Mouse (Mus musculus) olfactory bulb, adult 2 months (tissue): Measurements from ENCODE around the gene Mog. TPM values are rescaled to one million over a fixed set of nuclear protein-coding genes. Genes with fewer than 3 reads are reported as not detected.
"Not testable (repeated sequence)": the region's sequence is repeated elsewhere in the genome, so short reads cannot be mapped to it uniquely, and the experiment has no call there.

ENCODE experiments used
- H3K27ac ChIP-seq: fragments of 200-500 bp; 2 replicates; pipeline ENCODE4 v1.5.1; 2012; ENCODE audit warnings: low read depth, low read length; ENCODE audit not compliant: insufficient read depth
- H3K4me1 ChIP-seq: fragments of 200-500 bp; 2 replicates; pipeline ENCODE4 v1.6.1; 2012; ENCODE audit warnings: low read length; ENCODE audit not compliant: control insufficient read depth, insufficient read depth
- H3K4me3 ChIP-seq: fragments of 200-500 bp; 2 replicates; pipeline ENCODE4 v1.5.1; 2012; ENCODE audit warnings: mild to moderate bottlenecking, low read depth, low read length, moderate library complexity; ENCODE audit not compliant: insufficient read depth
- CTCF ChIP-seq: fragments of 200-500 bp; IDR thresholded peaks from 2 replicates; pipeline ENCODE4 v1.5.1; 2012; ENCODE audit warnings: low read depth, mild to moderate bottlenecking, low read length, moderate library complexity; ENCODE audit not compliant: insufficient read depth
- POLR2A ChIP-seq: fragments of 200-500 bp; IDR thresholded peaks from 2 replicates; pipeline ENCODE4 v1.6.1; 2012; ENCODE audit warnings: mild to moderate bottlenecking, low read depth, low read length, moderate library complexity; ENCODE audit not compliant: insufficient read depth
- WGBS: fragments of 180-500 bp; shearing (Covaris S2); methylation state at CpG from one replicate; pipeline ENCODE4 v1.1.7; 2018; 5-methylcytosine and 5-hydroxymethylcytosine counted together
- polyA plus RNA-seq: library from polyadenylated mRNA; stranded (reverse); fragments of >200 nt; gene quantifications from 2 replicates; pipeline ENCODE4 v1.2.4, GENCODE M21; 2012; ENCODE audit warnings: low replicate concordance; ENCODE audit not compliant: missing spikeins, insufficient read depth, insufficient read length

The Mog gene
- polyA plus RNA-seq, 1 experiment = not detected

- WGBS = 60% methylated on average over 2 of the region's 2 CpGs
- TF ChIP-seq POLR2A (no peak), CTCF (no peak)
- no peak overlapping the region for H3K4me3 ChIP-seq
Observed at GRCm38 (mm10) chr17:37026425-37026824, 3.2 kb upstream of the Mog start.

DNA sequence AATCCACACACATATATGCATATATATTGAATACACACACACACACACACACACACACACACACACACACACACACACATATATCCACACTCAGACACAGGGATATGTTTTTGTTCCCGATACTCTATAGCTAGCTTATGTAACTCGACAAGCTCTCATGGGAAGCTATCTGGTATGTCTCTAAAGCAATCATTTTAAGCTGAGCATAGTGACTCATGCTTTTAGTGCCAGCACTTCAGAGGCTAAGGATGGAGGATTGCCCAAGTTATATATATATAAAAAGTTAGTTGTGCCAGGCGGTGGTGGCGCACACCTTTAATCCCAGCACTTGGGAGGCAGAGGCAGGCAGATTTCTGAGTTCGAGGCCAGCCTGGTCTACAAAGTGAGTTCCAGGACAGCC lies 4.0 kb downstream of the Mog start:
- not testable (repeated sequence) for H3K27ac ChIP-seq, H3K4me1 ChIP-seq, H3K4me3 ChIP-seq
- WGBS = 78% methylated on average over 5 of the region's 5 CpGs

More at GRCm38 (mm10) chr17:37026425-37026824, 3.2 kb upstream of the Mog start:
- H3K4me1 ChIP-seq = peaks cover 5% of the 10 kb centered on the region; the same call in 1 of the 2 replicates
- no peak overlapping the region for H3K27ac ChIP-seq

DNA sequence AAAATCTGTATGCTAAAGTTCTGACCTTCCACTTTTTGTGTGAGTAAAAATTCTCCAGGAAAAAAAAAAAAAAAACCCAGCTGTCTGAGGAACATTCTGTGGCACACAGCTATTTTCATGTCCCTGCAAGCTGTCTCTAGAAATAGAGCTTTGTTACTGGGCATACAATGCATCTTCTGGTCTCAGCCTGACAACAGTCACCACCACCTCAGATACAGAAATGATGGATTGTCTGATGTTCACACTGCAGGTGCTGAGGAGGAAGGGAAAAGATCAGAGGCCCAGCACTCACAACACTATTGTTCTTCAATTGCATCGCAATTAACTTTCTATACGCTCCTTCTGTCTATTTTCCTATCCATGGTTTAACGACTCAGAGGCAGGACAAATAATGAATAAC lies 4.9 kb downstream of the Mog start:
- Histone ChIP-seq H3K27ac (no peak overlapping the region), H3K4me3 (no peak overlapping the region), H3K4me1 (no peaks in the 10 kb centered on the region; the same call in 1 of the 2 replicates)
- no peak for TF ChIP-seq POLR2A
- no peak for TF ChIP-seq CTCF
- WGBS = 32% methylated on average over 3 of the region's 3 CpGs

DNA sequence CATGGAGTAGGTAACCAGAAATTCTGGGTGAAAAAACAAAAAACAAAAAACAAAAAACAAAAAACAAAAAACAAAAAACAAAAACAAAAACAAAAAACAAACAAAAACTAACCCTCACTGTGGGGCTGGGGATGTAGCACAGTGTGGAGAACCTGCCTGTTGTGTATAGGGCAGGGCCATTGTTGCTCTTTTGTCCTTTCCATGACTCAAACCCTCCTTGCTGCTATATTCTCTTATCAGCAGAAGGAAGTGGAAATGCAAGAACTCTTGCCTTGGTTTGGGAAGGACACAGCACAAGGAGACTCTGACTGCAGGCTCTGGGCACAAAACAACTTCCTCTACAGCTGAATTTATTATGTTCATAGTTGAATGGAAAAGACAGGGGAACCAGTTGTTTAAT lies 6.9 kb downstream of the Mog start:
- no peaks in the 10 kb centered on the region for H3K4me1 ChIP-seq
- TF ChIP-seq POLR2A (no peak), CTCF (no peak)
- no peak overlapping the region for H3K27ac ChIP-seq
- no peak overlapping the region for H3K4me3 ChIP-seq

- TF ChIP-seq POLR2A (no peak), CTCF (no peak)
- 81% methylated on average over 5 of the region's 5 CpGs for WGBS
- H3K4me3 ChIP-seq = no peak overlapping the region
- no peak overlapping the region for H3K27ac ChIP-seq
- no peaks in the 10 kb centered on the region for H3K4me1 ChIP-seq
Observed at GRCm38 (mm10) chr17:37012141-37012540, 11.1 kb downstream of the Mog start.

GRCm38 (mm10) chr17:37011719-37012118 lies 11.5 kb downstream of the Mog start:
- Histone ChIP-seq H3K27ac (no peak overlapping the region), H3K4me1 (no peaks in the 10 kb centered on the region), H3K4me3 (no peak overlapping the region)
- TF ChIP-seq POLR2A (no peak), CTCF (no peak)
- WGBS = 67% methylated on average over 3 of the region's 3 CpGs

- no peak overlapping the region for H3K27ac ChIP-seq
- 92% methylated on average over 17 of the region's 17 CpGs for WGBS
- H3K4me3 ChIP-seq = no peak overlapping the region
- no peak for TF ChIP-seq CTCF
- no peak for TF ChIP-seq POLR2A
- no peaks in the 10 kb centered on the region for H3K4me1 ChIP-seq
Observed at GRCm38 (mm10) chr17:37009460-37010042, 13.6 kb downstream of the Mog start.

GRCm38 (mm10) chr17:37008161-37008560 lies 15.0 kb downstream of the Mog start:
- no peaks in the 10 kb centered on the region for H3K4me1 ChIP-seq
- no peak overlapping the region for H3K4me3 ChIP-seq
- no peak for TF ChIP-seq POLR2A
- no peak for TF ChIP-seq CTCF
- no peak overlapping the region for H3K27ac ChIP-seq
- 93% methylated on average over 6 of the region's 6 CpGs for WGBS

GRCm38 (mm10) chr17:37003366-37003765 lies 19.8 kb downstream of the Mog start:
- no peak for TF ChIP-seq POLR2A
- TF ChIP-seq CTCF = no peak
- WGBS = 28% methylated on average over 4 of the region's 4 CpGs
- Histone ChIP-seq H3K27ac (no peak overlapping the region), H3K4me3 (no peak overlapping the region; the same call in 1 of the 2 replicates), H3K4me1 (peaks cover 8% of the 10 kb centered on the region)
